Mouse (Mus musculus): ENCODE results near the gene Sft2d2. TPM values are rescaled to one million over a fixed set of nuclear protein-coding genes. Genes with fewer than 3 reads are reported as not detected.

The Sft2d2 gene
- polyA plus RNA-seq, 1 experiment from 2014 or later, result 6.2 TPM

DNA sequence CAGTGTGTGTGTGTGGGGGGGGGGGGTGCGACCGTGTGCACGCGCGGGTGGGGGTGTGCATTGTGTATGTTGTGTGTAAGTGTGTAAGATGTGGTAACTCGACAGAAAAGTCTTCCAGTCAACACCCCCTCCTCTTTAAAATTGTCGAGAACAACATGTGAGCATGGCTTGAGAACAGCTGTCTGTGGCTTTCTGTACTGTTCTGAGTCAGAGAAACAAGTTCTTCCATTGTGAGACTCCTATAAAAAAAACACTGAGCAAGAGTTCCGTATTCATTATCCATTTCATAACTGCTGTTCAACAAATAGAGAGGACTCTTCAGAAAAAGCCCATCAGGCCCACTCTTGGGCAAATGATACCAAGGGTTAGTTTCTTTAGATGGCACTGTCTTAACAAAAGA, 6.5 kb upstream of the Sft2d2 start:
- no peak overlapping the region for H3K4me3 ChIP-seq
- H3K9ac ChIP-seq, result no peak overlapping the region
- no peaks in the 10 kb centered on the region for H3K4me1 ChIP-seq
- H3K27ac ChIP-seq, result no peak overlapping the region
- no peak for ATAC-seq
- no peaks in the 10 kb centered on the region for H3K9me3 ChIP-seq (replicated peaks)
- H3K27me3 ChIP-seq, result no peaks in the 10 kb centered on the region
- no peaks in the 10 kb centered on the region for H3K36me3 ChIP-seq (ENCODE audit: poor library complexity, severe bottlenecking)
- H3K4me2 ChIP-seq, result no peak overlapping the region
- WGBS, result 87% methylated on average over 8 of the region's 8 CpGs

DNA sequence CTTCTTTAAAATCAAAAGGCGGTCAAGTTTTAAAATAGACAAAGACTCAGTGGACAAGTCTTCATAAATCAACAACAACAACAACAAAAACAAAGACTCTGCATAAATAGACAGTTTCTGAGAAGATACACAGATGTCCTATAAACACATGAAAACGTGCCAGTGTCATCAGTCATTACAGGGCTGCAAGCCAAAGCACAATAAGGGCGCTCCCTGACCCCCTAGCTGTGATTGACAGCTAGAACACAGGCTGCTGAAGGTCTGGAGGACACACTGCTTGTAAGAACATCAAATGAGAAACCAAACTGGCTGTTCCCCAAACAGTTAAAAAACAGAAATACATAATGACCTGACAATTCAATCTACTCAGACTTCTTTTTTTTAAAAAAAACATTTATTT, 5.4 kb upstream of the Sft2d2 start:
- no peak overlapping the region for H3K4me2 ChIP-seq
- H3K9ac ChIP-seq, result no peak overlapping the region
- H3K27ac ChIP-seq, result no peak overlapping the region
- peaks cover 7% of the 10 kb centered on the region for H3K4me1 ChIP-seq
- no peak overlapping the region for H3K4me3 ChIP-seq
- no peaks in the 10 kb centered on the region for H3K9me3 ChIP-seq (replicated peaks)
- WGBS, result 72% methylated on average over 3 of the region's 3 CpGs
- no peaks in the 10 kb centered on the region for H3K27me3 ChIP-seq
- H3K36me3 ChIP-seq (ENCODE audit: poor library complexity, severe bottlenecking), result no peaks in the 10 kb centered on the region
- ATAC-seq, result no peak

DNA sequence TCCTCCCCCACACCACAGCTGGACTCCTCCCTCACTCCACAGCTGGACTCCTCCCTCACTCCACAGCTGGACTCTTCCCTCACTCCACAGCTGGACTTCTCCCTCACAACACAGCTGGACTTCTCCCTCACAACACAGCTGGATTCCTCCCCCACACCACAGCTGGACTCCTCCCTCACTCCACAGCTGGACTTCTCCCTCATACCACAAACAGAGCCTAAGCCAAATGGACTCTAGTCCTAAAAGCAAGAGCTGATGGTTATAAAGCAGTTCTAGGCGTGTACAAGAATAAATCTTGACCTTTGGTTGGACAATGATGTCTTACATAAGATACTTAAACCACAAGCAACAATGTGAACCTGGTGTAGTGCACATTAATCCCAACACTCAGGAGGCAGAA, 4.7 kb upstream of the Sft2d2 start:
- H3K27ac ChIP-seq, result no peak overlapping the region
- no peak overlapping the region for H3K4me2 ChIP-seq
- H3K9me3 ChIP-seq (replicated peaks), result no peaks in the 10 kb centered on the region
- peaks cover under 1% of the 10 kb centered on the region; the same call in 1 of the 2 replicates for H3K27me3 ChIP-seq
- no peak overlapping the region for H3K4me3 ChIP-seq
- WGBS, result 48% methylated on average over 1 of the region's 1 CpGs
- H3K36me3 ChIP-seq (ENCODE audit: poor library complexity, severe bottlenecking), result no peaks in the 10 kb centered on the region
- peaks cover 11% of the 10 kb centered on the region for H3K4me1 ChIP-seq
- no peak for ATAC-seq
- H3K9ac ChIP-seq, result no peak overlapping the region

DNA sequence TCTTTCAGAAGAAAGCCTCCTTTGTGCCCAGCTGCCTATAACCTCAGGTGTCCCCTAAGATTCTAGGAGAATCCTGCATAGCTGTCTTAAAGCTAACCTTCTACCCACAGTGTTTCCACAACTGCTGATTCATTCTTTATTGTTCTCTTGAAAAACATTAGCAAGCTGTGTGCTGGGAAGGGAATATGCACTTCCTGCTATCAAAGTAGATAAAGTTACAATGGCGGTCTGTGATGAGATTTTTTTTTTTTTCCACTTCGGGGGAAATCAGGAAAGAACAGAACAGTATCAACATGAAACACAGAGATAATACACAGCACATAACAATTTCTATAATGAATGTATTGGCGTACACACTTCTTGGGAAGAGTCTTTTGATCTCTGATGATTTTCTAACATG, 3.6 kb upstream of the Sft2d2 start:
- Histone ChIP-seq H3K36me3 (ENCODE audit: poor library complexity, severe bottlenecking) (no peaks in the 10 kb centered on the region), H3K27ac (no peak overlapping the region), H3K4me2 (no peak overlapping the region), H3K4me3 (no peak overlapping the region), H3K4me1 (peaks cover 15% of the 10 kb centered on the region), H3K9ac (no peak overlapping the region), H3K27me3 (peaks cover 3% of the 10 kb centered on the region; the same call in 1 of the 2 replicates), H3K9me3 (replicated peaks) (no peaks in the 10 kb centered on the region)
- WGBS, result 77% methylated on average over 3 of the region's 3 CpGs
- ATAC-seq, result no peak

DNA sequence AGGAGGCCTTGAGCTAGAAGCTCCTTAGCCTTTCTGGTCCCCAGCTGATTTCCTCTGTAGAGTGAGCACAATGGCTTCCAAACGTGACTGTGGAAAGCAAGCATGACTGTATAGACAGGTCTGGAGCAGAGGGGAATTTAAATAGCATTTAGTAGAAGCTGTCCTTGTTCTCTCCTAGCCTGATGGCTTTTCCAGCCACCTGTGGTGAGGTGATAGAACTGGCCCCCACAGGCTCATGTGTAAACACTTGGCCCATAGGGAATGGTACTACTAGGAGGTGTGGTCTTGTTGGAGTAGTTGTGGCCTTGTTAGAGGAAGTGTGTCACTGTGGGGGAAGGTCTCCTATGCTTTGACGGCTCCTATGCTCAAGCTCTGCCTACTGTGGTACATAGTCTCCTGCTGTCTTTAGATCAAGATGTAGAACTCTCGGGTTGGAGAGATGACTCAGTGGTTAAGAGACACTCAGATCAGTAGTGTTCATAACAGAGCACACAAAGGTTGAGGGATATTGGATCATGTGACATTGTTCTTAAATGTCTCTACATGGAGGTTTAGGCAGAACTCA, 1.2 kb upstream of the Sft2d2 start:
- peak overlapping the region; percentile 94; the same call in 1 of the 2 replicates for H3K4me2 ChIP-seq
- peaks cover 3% of the 10 kb centered on the region; the same call in 1 of the 2 replicates for H3K27me3 ChIP-seq
- 73% methylated on average over 3 of the region's 3 CpGs for WGBS
- no peak overlapping the region for H3K4me3 ChIP-seq
- H3K9ac ChIP-seq, result no peak overlapping the region
- H3K4me1 ChIP-seq, result peaks cover 19% of the 10 kb centered on the region
- H3K27ac ChIP-seq, result no peak overlapping the region
- no peak for ATAC-seq
- no peaks in the 10 kb centered on the region for H3K36me3 ChIP-seq (ENCODE audit: poor library complexity, severe bottlenecking)
- no peaks in the 10 kb centered on the region for H3K9me3 ChIP-seq (replicated peaks)

DNA sequence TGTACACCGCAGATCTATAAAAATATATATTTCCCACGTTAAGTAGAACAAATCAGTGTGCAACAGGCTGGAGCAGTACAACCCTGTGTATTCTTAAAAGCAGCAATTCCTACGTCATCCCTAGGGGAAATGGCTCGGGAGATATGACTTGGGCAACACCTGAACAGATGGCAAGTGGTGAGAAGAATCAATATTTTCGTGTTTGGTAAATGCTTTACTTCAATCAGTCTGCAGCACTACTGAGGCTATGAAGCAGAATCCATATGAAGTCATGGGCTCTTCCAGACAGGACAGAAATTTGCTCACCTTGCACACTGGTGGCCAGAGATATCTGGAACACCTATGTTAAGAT, 400 bp upstream of the Sft2d2 start:
- peak overlapping the region; percentile 67 for H3K9ac ChIP-seq
- H3K9me3 ChIP-seq (replicated peaks), result no peaks in the 10 kb centered on the region
- peaks cover 3% of the 10 kb centered on the region; the same call in 1 of the 2 replicates for H3K27me3 ChIP-seq
- H3K4me3 ChIP-seq, result peak overlapping the region; percentile 65
- H3K36me3 ChIP-seq (ENCODE audit: poor library complexity, severe bottlenecking), result no peaks in the 10 kb centered on the region
- no peak overlapping the region for H3K27ac ChIP-seq
- no peak; the same call in 1 of the 2 replicates for ATAC-seq
- H3K4me1 ChIP-seq, result peaks cover 19% of the 10 kb centered on the region
- 13% methylated on average over 5 of the region's 5 CpGs for WGBS
- peak overlapping the region; percentile 94 for H3K4me2 ChIP-seq

DNA sequence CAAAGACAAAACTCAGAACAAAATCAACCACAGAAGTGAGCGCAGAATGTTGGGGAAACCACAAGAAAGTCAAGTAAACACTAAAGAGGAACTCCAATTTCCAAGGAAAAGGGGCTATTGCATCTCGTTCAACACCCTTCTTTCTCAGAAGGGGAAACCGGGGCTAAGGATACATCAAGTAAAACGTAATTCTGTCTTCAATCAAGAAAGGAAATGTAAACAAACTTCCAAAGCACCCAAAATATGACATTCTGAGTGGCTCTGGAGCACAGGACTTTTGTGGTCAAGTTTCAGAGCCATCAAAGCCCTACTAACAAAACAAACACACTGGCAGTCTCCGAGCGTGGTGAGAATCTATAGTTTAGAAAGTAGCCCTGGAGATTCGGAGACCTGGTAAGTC, 812 bp downstream of the Sft2d2 start:
- Histone ChIP-seq H3K9ac (peak overlapping the region; percentile 67; the same call in 1 of the 2 replicates), H3K27ac (no peak overlapping the region), H3K4me2 (peak overlapping the region; percentile 94), H3K9me3 (replicated peaks) (no peaks in the 10 kb centered on the region), H3K4me3 (peak overlapping the region; percentile 65), H3K27me3 (peaks cover 3% of the 10 kb centered on the region; the same call in 1 of the 2 replicates), H3K4me1 (peaks cover 19% of the 10 kb centered on the region), H3K36me3 (ENCODE audit: poor library complexity, severe bottlenecking) (no peaks in the 10 kb centered on the region)
- no peak for ATAC-seq
- WGBS, result 17% methylated on average over 7 of the region's 7 CpGs

DNA sequence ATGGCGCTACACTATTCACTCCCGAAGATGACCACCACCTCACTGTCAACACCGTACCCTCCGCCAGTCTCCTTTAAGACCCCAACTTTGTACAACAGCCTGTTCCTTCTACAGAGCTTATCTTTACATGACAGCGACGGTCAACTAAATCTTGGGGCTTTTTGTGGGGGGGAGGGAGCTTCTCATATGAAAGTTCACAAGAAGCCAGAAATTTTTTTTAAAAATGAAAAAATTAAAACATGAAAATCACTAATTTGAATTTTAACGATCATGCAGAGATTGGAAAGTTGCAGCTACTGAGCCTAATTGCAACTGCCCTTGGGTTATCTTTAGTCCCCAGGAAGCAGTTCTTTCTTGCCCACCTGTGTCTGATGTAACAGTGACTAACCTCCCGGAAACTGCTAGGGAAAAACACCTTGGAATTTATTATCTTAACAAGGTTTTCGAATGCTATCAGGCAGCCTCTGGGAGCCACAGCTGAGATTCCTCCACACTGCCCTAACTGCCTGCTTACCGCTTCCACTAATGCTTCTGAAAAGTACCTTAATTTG, 1.4 kb downstream of the Sft2d2 start:
- H3K4me3 ChIP-seq, result no peak overlapping the region
- no peak overlapping the region; the same call in 1 of the 2 replicates for H3K4me2 ChIP-seq
- H3K9me3 ChIP-seq (replicated peaks), result no peaks in the 10 kb centered on the region
- no peak overlapping the region for H3K9ac ChIP-seq
- WGBS, result 81% methylated on average over 10 of the region's 10 CpGs
- no peak overlapping the region for H3K27ac ChIP-seq
- no peak for ATAC-seq
- peaks cover 22% of the 10 kb centered on the region for H3K4me1 ChIP-seq
- H3K27me3 ChIP-seq, result peaks cover 3% of the 10 kb centered on the region; the same call in 1 of the 2 replicates
- H3K36me3 ChIP-seq (ENCODE audit: poor library complexity, severe bottlenecking), result no peaks in the 10 kb centered on the region

DNA sequence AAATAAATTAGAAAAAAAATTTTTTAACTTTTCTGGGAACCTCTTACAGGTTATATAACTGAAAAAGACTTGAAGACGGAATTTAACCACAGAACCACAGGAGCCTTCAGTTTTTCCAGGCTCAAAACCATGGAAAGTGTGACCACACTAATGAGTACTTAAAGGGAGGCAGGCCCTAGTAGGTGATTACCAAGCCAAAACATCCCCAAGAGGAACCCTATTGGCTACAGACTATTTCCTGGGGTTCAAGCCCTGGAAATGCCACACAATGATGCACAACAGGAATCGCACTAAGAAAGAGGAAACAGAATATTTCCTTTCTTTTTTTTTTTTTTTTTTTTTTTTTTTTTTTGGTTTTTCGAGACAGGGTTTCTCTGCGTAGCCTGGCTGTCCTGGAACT, 2.1 kb downstream of the Sft2d2 start:
- H3K27ac ChIP-seq, result no peak overlapping the region
- H3K36me3 ChIP-seq (ENCODE audit: poor library complexity, severe bottlenecking), result no peaks in the 10 kb centered on the region

DNA sequence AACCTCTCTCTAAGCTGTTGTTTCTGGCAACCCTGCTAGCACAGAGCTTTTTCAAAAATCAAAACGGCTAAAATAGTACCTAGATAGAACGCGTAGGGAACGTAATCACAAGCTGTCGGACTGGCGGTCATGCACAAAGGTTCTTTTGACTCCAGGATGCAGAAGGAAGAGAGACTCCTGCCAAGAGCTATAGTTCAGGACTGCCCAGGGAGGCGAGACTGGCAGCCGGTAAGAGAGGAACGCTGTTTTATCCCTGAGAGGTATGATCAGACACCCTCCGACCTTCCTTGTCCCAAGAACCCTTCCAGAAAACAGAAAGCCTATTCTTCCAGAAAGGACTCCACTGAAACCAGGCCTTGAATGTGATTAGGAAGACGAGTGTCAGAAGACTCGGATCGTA, 2.6 kb downstream of the Sft2d2 start:
- no peak for ATAC-seq
- H3K4me2 ChIP-seq, result no peak overlapping the region
- 45% methylated on average over 13 of the region's 13 CpGs for WGBS

More for the DNA sequence above, 2.1 kb downstream of the Sft2d2 start:
- ATAC-seq, result no peak
- Histone ChIP-seq H3K4me2 (no peak overlapping the region), H3K4me3 (no peak overlapping the region), H3K9ac (no peak overlapping the region), H3K4me1 (peaks cover 29% of the 10 kb centered on the region), H3K9me3 (replicated peaks) (no peaks in the 10 kb centered on the region), H3K27me3 (peaks cover 3% of the 10 kb centered on the region; the same call in 1 of the 2 replicates)
- 76% methylated on average over 4 of the region's 4 CpGs for WGBS

DNA sequence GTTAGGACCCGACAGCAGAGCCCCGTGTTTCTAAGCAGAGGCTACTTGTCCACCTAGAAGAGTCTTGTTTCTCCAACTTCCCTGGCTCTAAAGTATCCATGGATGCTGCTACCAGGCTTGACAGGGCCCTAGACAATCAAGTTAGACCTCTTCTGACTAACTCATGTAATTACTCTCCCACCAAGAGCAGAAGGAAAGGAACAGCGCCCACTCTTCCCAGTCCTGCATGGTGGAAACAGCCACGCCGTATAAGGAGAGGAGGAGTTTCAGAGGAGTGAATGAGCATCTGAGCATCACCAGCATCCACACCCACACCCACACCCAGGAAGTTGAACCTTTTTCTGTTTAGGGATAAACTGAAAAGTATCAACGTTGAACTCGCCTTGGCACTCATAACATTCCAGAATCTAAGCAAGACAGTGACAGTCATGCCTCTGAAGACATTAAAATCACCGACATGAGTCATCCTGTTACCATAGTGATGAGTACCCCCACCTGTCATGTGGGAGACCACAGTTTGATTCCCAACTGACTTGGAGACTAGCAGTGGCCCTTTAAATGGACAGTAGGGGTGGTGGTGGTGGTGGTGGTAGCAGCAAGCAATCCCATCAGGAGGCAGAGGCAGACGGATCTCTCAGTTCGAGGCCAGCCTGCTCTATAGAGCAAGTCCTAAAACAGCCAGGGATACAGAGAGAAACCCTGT, 3.5 kb downstream of the Sft2d2 start:
- Histone ChIP-seq H3K27ac (no peak overlapping the region), H3K9me3 (replicated peaks) (no peaks in the 10 kb centered on the region), H3K4me1 (peaks cover 31% of the 10 kb centered on the region), H3K4me3 (no peak overlapping the region), H3K9ac (no peak overlapping the region), H3K4me2 (no peak overlapping the region), H3K27me3 (peaks cover 3% of the 10 kb centered on the region; the same call in 1 of the 2 replicates), H3K36me3 (ENCODE audit: poor library complexity, severe bottlenecking) (no peaks in the 10 kb centered on the region)
- no peak for ATAC-seq
- 92% methylated on average over 10 of the region's 10 CpGs for WGBS

More for the DNA sequence above, 2.6 kb downstream of the Sft2d2 start:
- no peaks in the 10 kb centered on the region for H3K9me3 ChIP-seq (replicated peaks)
- peaks cover 3% of the 10 kb centered on the region; the same call in 1 of the 2 replicates for H3K27me3 ChIP-seq
- H3K9ac ChIP-seq, result no peak overlapping the region
- no peak overlapping the region for H3K27ac ChIP-seq
- H3K4me3 ChIP-seq, result no peak overlapping the region
- H3K36me3 ChIP-seq (ENCODE audit: poor library complexity, severe bottlenecking), result no peaks in the 10 kb centered on the region
- H3K4me1 ChIP-seq, result peaks cover 31% of the 10 kb centered on the region

DNA sequence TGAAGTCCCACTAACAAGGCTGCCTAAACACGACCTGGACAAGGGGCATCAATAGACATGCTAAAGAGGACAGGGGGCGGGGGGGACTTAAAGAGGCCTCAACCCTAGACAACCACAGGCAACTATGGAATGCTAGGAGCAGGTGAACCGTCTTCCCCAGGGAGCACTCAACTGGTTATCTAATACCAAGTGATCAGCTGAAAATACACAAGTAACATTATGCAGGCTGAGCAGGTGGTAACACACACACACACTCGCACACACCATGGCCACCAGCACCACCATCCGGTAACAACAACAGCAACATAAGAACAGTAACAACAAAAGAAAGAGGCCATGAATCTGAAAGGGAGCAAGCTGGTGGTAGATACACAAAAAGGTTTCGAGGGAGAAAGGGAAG, 4.2 kb downstream of the Sft2d2 start:
- WGBS, result 81% methylated on average over 6 of the region's 6 CpGs
- no peak for ATAC-seq
- no peak overlapping the region for H3K9ac ChIP-seq
- H3K4me3 ChIP-seq, result no peak overlapping the region
- H3K27me3 ChIP-seq, result peaks cover 3% of the 10 kb centered on the region; the same call in 1 of the 2 replicates
- H3K36me3 ChIP-seq (ENCODE audit: poor library complexity, severe bottlenecking), result no peaks in the 10 kb centered on the region
- H3K27ac ChIP-seq, result no peak overlapping the region
- no peaks in the 10 kb centered on the region for H3K9me3 ChIP-seq (replicated peaks)
- peaks cover 32% of the 10 kb centered on the region for H3K4me1 ChIP-seq
- H3K4me2 ChIP-seq, result no peak overlapping the region
